Mouse (Mus musculus) testis, postnatal 10 days (tissue): Measurements from ENCODE around the gene Tfeb.

ENCODE experiments used
- DNase-seq: peaks from one replicate; pipeline ENCODE4 v3.0.0; 2021; ENCODE audit warnings: low spot score

The Tfeb gene

GRCm38 (mm10) chr17:47832501-47833028, 95.7 kb downstream of the Tfeb start:
- no peak for DNase-seq

- DNase-seq, result peak; percentile 77
Observed at GRCm38 (mm10) chr17:47833029-47833627, 96.3 kb downstream of the Tfeb start.

- no peak for DNase-seq
Observed at GRCm38 (mm10) chr17:47833628-47834481, 97.0 kb downstream of the Tfeb start.

GRCm38 (mm10) chr17:47834482-47834767, 97.6 kb downstream of the Tfeb start, which contains the start of gene Mdfi:
Gene Mdfi (minus strand): TSS chr17:47834691.
- no peak for DNase-seq

GRCm38 (mm10) chr17:47837808-47838207, 101.0 kb downstream of the Tfeb start:
- no peak for DNase-seq

- no peak for DNase-seq
Observed at GRCm38 (mm10) chr17:47841521-47841920, 104.7 kb downstream of the Tfeb start.
